Comparison of ENCODE assay signal across 8 mouse cellular contexts in genomic region chr11:50226406-50226805, GRCm38 (mm10). TPM values are rescaled to one million over a fixed set of nuclear protein-coding genes. Genes with fewer than 3 reads are reported as not detected.
DNase-seq lines count a peak whose midpoint lies in the region; ATAC-seq lines count a peak whose summit lies in the region.

No protein-coding gene starts in this region.

- peaks cover 19% of the 10 kb centered on the region for H3K4me1 ChIP-seq in neural tube, embryonic 11.5 days (ENCODE audit: control insufficient read depth, insufficient read depth, low read length)
- H3K4me1 ChIP-seq in limb, embryonic 12.5 days (replicated peaks): peaks cover 56% of the 10 kb centered on the region
- H3K4me1 ChIP-seq in stomach, embryonic 15.5 days: peaks cover 45% of the 10 kb centered on the region

- ATAC-seq in neural tube, embryonic 11.5 days (ENCODE audit: insufficient read depth, low FRiP score, low TSS enrichment): no peak
- ATAC-seq in limb, embryonic 12.5 days (ENCODE audit: insufficient number of reproducible peaks, insufficient read depth, low FRiP score, low TSS enrichment, low read depth): no peak
- ATAC-seq in stomach, embryonic 15.5 days (ENCODE audit: insufficient read depth, low FRiP score, low read depth): no peak

- no peak overlapping the region for H3K27ac ChIP-seq in neural tube, embryonic 11.5 days (ENCODE audit: low read depth, low read length)
- H3K27ac ChIP-seq in limb, embryonic 12.5 days: no peak overlapping the region
- H3K27ac ChIP-seq in stomach, embryonic 15.5 days: peak overlapping the region; percentile 86

- no peaks in the 10 kb centered on the region; the same call in 1 of the 2 replicates for H3K36me3 ChIP-seq in neural tube, embryonic 11.5 days (ENCODE audit: control insufficient read depth, insufficient read depth, low read length)
- peaks cover 12% of the 10 kb centered on the region for H3K36me3 ChIP-seq in limb, embryonic 12.5 days
- no peaks in the 10 kb centered on the region for H3K36me3 ChIP-seq in stomach, embryonic 15.5 days

- DNase-seq in cerebellum, adult 11 months: peak; percentile 22
- no peak for DNase-seq in cerebellum, adult 9-10 months
- no peak for DNase-seq in neural tube, embryonic 11.5 days (ENCODE audit: low spot score)
- DNase-seq in neural tube, embryonic 10.5 days (ENCODE audit: extremely low spot score, low spot score): no peak
- DNase-seq in embryo, embryonic 10 days (ENCODE audit: low spot score): no peak
- no peak for DNase-seq in layer of hippocampus, adult 9-10 months (ENCODE audit: low spot score)

- H3K4me2 ChIP-seq in neural tube, embryonic 11.5 days (ENCODE audit: low read depth): peak overlapping the region; percentile 97
- peak overlapping the region; percentile 92 for H3K4me2 ChIP-seq in limb, embryonic 12.5 days
- peak overlapping the region; percentile 94 for H3K4me2 ChIP-seq in stomach, embryonic 15.5 days

- no peaks in the 10 kb centered on the region for H3K9me3 ChIP-seq in neural tube, embryonic 11.5 days (ENCODE audit: control insufficient read depth, low read length)
- no peaks in the 10 kb centered on the region for H3K9me3 ChIP-seq in limb, embryonic 12.5 days
- no peaks in the 10 kb centered on the region for H3K9me3 ChIP-seq in stomach, embryonic 15.5 days

- 0 out of 2 replicates have a peak overlapping the region, but pooled peaks have one; percentile 0 for H3K9ac ChIP-seq in neural tube, embryonic 11.5 days (ENCODE audit: low read length)
- peak overlapping the region; percentile 97 for H3K9ac ChIP-seq in limb, embryonic 12.5 days (replicated peaks)
- H3K9ac ChIP-seq in stomach, embryonic 15.5 days: peak overlapping the region; percentile 88; the same call in 1 of the 2 replicates

- H3K4me3 ChIP-seq in neural tube, embryonic 11.5 days (ENCODE audit: low read depth, low read length): peak overlapping the region; percentile 91; the same call in 1 of the 2 replicates
- H3K4me3 ChIP-seq in limb, embryonic 12.5 days (replicated peaks): peak overlapping the region; percentile 97
- H3K4me3 ChIP-seq in stomach, embryonic 15.5 days (replicated peaks): peak overlapping the region; percentile 86

- 43% methylated on average over 2 of the region's 2 CpGs for WGBS in neural tube, embryonic 11.5 days
- 42% methylated on average over 2 of the region's 2 CpGs for WGBS in limb, embryonic 12.5 days
- WGBS in stomach, embryonic 15.5 days: 49% methylated on average over 2 of the region's 2 CpGs

- H3K27me3 ChIP-seq in neural tube, embryonic 11.5 days (ENCODE audit: control insufficient read depth, insufficient read depth, low read length): 0 out of 2 replicates have a peak, but pooled peaks cover 2% of the 10 kb centered on the region
- no peaks in the 10 kb centered on the region for H3K27me3 ChIP-seq in limb, embryonic 12.5 days
- no peaks in the 10 kb centered on the region for H3K27me3 ChIP-seq in stomach, embryonic 15.5 days (replicated peaks)

RNA-seq across cellular contexts. Expression of gene Ltc4s, which starts 12.0 kb away (rescaled TPM):
- polyA plus RNA-seq in neural tube, embryonic 11.5 days (2014; fragmentation: Nextera tagmentation; extraction: Ambion mirVana): 0.64 and 1.2 TPM in 2 replicates
- polyA plus RNA-seq in limb, embryonic 12.5 days (2016; fragmentation: Nextera tagmentation; extraction: Ambion mirVana): 0.47 and 1.0 TPM in 2 replicates
- polyA plus RNA-seq in stomach, embryonic 15.5 days (2015; fragmentation: Nextera tagmentation; extraction: Ambion mirVana): 3.7 and 4.5 TPM in 2 replicates

RNA-seq across cellular contexts. Expression of gene Mgat4b, which starts 15.7 kb away (rescaled TPM):
- polyA plus RNA-seq in neural tube, embryonic 11.5 days (2014; fragmentation: Nextera tagmentation; extraction: Ambion mirVana): 23.2 and 25.1 TPM in 2 replicates
- 31.2 and 35.2 TPM in 2 replicates for polyA plus RNA-seq in limb, embryonic 12.5 days (2016; fragmentation: Nextera tagmentation; extraction: Ambion mirVana)
- 29.1 and 29.7 TPM in 2 replicates for polyA plus RNA-seq in stomach, embryonic 15.5 days (2015; fragmentation: Nextera tagmentation; extraction: Ambion mirVana)

RNA-seq across cellular contexts. Expression of gene Sqstm1, which starts 15.8 kb away (rescaled TPM):
- polyA plus RNA-seq in neural tube, embryonic 11.5 days (2014; fragmentation: Nextera tagmentation; extraction: Ambion mirVana): 185 and 210 TPM in 2 replicates
- polyA plus RNA-seq in limb, embryonic 12.5 days (2016; fragmentation: Nextera tagmentation; extraction: Ambion mirVana): 165 and 167 TPM in 2 replicates
- 224 and 229 TPM in 2 replicates for polyA plus RNA-seq in stomach, embryonic 15.5 days (2015; fragmentation: Nextera tagmentation; extraction: Ambion mirVana)

RNA-seq across cellular contexts. Expression of gene Mrnip, which starts 52.2 kb away (rescaled TPM):
- polyA plus RNA-seq in neural tube, embryonic 11.5 days (2014; fragmentation: Nextera tagmentation; extraction: Ambion mirVana): 23.7 and 24.9 TPM in 2 replicates
- polyA plus RNA-seq in limb, embryonic 12.5 days (2016; fragmentation: Nextera tagmentation; extraction: Ambion mirVana): 22.8 and 23.8 TPM in 2 replicates
- polyA plus RNA-seq in stomach, embryonic 15.5 days (2015; fragmentation: Nextera tagmentation; extraction: Ambion mirVana): 10.5 and 13.0 TPM in 2 replicates

Comparison
In these comparisons a context has a peak if more than half of its experiments do, and no peak if none do; other contexts are left out.
1. H3K9ac ChIP-seq: peak in every context shown above with its lines; median percentile 97 in limb, embryonic 12.5 days; 88 in stomach, embryonic 15.5 days; 0 in neural tube, embryonic 11.5 days.